Mouse (Mus musculus) T-helper 17 cell (primary cell): Measurements from ENCODE around the gene Tprgl.

Source experiments
- in situ Hi-C, 2 experiments: fragments of 300-600 bp; cut with MboI, MseI; formaldehyde crosslinking; loops; 1 replicate in 1 of 2; 2 replicates in 1 of 2; pipeline ENCODE4 v1.15.1; 2025; ENCODE audit warnings: high pct_unique_total_duplicates in 2 of 2

Tprgl gene

DNA sequence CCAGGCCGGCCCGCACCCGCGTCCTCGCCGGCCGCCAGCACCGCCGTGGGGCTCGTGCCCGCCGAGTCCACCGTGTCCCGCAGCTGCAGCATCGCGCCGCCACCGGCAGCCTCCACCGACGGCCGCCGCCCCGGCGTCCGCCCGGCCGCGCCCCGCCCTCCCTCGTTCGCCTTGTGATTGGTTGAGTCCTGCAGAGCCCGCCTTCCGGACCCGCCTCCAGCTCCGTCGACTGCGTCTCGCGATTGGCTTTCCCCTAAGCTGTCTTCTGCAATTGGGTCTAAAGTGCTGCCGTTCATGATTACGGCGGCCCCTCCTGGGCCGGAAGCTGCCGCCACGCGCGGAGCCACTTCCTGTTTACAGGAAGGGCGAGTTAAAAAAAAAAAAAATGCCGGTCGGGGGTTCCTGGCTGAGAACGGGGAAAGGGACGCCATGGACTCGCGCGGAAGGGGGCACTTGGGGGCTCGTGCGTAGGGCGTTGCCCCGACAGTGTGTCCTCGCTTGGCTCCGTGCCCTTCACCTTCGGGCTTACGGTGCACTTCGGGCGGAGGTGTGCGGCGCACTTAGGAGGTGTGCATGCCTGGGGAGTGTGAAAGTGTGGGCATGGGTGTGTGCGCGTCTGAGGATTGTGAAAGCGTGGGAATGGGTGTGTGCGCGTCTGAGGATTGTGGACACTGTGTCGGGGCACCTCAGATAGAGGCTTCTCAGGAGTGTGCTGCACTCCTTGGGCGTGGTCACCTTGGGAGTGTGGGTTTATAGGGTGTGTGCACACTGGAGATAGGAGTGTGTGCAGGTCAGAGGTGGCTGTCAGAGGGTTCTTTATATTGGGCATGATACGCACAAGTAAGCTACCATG, at the start of gene Tprgl:
TSS of gene Tprgl (minus strand) at position 129 of the 853 bp plus-strand sequence.
- in situ Hi-C loops = no loop called here

DNA sequence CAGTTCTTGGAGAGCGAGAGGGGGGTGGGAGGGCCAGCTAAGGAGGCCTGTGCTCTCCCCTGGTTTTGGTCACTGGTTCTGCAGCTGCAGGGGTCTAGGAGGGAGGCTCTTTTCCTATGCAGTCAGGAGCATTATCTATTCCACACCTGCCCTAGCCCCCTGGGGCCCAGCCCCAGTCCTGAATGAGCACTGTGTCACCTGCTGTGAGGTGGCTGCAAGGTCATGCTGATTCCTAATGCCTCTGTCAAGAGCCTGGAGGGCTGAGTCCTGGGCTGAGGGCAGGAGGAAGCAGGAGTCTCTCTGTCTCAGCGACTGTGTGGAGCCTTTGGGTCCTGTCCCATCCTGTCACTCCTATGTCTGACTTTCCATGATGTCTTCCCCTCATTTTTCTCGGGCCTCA, 49.4 kb upstream of the Tprgl start:
- in situ Hi-C loops = loop anchor here (5.0 kb wide), 3 partner anchors 43 to 158 kb away; no protein-coding TSS in a partner anchor

DNA sequence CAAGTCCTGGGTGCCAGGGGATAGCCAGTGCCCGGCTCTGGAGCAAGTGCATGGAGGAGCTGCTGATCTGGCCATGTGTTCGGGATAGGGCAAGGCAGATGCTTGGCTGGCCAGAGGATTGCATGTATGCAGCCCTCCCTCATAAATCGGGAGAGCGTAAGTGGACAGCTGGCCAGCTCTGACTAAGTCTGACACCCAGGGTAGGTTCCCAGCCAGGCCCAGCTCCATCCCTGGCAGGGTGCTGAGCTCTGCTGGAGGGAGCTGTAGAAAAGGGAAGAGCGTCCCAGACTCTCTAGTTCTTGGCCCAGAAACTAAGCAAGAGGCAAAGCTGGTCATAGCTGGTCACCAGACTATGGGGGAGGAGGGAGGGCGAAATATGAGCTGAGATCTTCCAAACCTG, 48.6 kb upstream of the Tprgl start:
- in situ Hi-C loops = loop anchor here (5.0 kb wide), 3 partner anchors 42 to 157 kb away; no protein-coding TSS in a partner anchor

DNA sequence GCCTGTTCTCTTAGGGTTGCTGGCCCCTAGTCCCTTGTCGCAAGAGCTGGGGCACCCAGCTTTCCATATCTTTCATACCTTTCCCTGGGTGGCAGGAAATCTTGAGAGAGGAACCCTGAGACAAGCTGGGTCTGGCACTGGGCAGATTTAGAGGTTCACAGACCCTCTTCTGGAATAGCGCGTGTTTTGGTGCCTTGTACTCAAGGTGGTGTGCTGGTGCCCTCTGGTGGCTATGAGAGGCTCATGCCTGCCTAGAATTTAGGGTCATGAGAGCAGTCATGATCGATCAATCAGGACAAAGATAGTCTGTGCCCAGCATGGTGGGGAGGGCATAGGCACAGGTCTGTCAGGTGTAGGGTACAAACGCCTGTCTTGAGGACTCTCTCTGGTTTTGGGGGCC, 46.8 kb upstream of the Tprgl start:
- in situ Hi-C loops = loop anchor here (5.0 kb wide), 3 partner anchors 40 to 155 kb away; no protein-coding TSS in a partner anchor

DNA sequence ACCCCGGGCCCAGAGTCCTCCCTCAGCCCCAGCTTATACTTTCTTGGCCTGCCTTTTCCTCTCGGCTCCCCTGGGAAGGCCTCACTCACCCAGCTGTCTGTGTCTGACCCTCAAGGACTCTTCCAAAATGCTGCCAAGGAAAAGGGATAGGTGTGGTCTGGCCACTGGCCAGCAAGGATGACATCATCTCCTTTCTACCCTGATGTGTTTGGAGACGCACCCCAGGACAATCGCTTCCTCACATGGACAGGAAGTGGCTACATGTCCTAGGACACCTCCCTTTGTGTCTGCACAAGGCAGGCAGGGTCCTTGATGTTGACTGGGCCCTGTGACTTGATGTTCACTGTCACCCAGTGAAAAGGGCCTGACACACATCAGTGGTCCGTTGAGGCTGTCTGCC, 44.9 kb upstream of the Tprgl start:
- in situ Hi-C loops = loop anchor here (5.0 kb wide), 3 partner anchors 38 to 153 kb away; no protein-coding TSS in a partner anchor

DNA sequence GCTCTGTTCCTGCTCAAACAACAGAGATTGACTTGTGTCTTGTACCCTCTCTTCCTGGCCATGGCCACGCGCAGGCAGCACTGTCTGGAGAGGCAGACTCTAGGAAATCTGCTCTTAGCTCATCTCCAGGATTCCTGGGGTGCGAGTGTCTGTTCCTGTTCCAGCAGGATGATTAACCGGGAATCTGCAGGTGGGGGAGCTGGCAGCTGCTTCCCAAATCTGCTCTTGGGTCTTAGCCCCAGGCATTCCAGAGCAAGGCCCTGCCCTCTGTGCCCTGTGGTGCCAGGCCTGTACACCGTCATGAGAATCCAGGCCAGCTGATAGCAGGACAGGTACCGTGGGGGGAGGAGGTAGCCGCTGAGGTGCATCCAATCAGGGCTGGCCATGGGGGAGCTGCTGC, 44.1 kb upstream of the Tprgl start:
- in situ Hi-C loops = no loop called here

DNA sequence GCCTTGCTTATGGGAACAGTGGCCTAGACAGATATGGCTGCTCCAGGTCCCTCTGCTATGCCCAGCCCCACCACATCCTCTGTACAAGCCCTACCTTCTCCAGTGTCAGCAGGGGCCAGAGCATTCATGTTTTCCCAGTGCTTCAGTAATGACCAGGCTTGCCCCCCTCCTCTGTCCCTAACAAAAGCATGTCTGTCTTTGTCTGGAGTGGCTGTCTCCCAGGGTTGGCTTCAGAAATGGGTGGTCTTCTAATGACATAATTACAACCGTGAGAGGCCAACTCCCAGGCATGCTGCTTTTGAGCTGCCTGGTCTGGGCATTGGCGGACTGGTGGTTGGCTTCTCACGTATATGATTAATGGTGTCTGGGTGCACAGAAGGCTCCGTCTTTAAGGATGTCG, 41.0 kb upstream of the Tprgl start:
- in situ Hi-C loops = no loop called here

DNA sequence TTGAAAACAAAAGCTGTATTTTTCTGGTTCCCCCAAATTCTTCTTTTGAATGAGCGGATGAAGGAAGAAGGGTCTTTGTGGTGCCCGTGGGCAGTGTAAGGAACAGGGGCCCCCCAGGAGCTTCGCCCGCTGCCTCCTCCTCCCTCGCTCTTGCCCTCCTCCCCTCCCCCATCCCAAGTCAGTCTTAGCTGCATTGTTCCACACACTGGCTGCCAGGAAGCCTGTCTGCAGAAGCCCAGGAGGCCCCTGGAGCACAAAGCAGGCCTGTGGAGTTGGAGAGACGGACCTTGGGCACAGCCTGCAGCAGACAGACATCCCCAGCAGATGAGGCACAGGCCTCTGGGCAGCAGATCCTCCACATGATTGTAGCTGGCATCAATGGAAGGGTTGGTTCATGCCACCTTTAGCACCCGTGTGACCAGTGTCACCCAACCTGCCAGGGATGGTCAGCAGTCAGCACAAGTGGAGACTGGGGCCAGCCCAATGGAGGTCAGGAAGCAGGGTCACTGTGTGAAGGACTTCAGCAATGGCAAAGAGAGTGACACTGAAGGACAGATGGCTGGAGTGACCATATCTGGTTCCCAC, 38.0 kb upstream of the Tprgl start:
- in situ Hi-C loops = loop anchor here in 1 of 2 experiments (10.0 kb wide), 1 partner anchor 774 kb away; no protein-coding TSS in a partner anchor

DNA sequence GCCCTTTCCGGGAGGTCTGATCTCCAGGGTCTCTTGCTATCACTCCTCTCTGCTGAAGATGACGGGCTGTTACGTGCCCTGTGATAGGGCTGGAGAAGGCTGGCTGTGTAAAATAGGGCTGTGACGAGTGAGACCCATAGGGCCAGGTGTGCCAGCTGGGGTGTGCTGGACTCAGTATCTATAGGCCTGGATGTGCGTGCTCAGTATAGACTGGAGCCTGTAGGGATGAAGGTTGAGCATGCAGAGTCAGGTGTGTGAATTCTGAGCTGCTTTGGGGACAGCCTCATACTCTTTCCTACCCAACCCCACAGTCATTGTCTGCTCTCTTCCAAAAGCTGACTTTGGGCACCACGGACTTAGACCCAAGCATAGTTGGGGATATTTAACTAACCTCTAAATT, 37.5 kb upstream of the Tprgl start:
- in situ Hi-C loops = loop anchor here in 1 of 2 experiments (10.0 kb wide), 1 partner anchor 773 kb away; no protein-coding TSS in a partner anchor

DNA sequence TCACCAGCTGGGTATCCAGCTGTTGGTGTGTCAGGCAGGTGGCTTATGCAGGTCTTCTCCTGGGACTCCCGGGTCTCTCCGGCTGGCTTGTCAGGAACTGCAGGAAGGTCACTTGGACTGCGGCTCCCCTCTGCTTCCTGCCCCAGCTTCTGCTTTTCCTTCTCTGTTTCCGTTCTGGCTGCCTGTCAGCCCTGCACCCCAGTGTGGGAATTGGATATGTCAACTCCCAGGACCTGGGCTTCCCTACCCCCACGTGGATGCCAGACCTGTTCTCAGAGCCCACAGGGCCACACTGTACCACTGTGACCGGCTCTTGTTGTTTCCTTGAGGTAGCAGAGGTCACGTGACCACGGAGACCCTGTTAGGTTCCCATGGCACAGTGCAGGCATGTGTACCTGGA, 28.5 kb upstream of the Tprgl start:
- in situ Hi-C loops = no loop called here

DNA sequence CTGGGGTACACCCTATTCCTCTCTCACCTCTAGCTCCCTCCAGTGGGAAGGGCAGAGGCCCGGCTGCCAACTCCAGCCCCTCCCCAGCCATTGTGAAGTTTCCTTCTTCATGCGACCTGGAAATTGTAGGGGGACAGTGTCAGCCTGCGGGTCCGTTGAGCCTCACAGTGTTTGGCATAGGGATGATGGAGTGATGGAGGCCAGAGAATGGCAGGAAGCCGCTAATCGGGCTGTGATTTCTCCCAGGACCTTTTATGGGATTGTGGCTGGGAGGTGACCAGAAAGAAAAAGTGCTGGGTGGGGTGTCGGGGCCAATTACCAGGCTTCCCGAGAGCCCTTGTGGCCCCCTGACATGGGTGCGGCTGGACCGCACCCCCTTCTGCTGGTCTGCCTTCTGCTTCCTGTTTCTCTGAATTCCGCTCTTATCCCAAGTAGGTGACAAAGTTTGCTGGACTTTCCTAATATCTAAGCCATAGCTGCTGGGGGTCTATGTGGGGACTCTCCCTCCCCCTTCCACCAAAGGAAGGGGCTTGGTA, 25.6 kb upstream of the Tprgl start:
- in situ Hi-C loops = no loop called here

DNA sequence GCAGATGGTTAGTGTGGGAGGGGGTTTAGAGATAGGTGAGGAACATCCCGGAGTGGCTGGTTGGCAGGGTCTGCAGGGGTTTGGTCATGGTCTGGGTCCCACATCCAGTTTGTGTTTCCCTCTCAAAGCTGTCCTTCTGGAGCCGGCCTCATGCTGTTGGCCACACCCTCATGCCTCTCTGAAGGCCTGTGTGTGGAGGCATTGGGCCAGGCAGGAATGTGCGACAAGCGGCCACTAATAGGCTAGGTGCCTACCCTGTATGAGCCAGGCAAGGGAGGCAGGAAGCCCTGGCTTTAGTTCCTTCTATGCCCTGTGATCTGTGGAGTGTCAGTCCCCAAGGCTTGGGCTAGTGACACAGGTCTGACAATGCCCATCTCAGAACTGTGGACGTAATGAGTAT, 24.5 kb upstream of the Tprgl start:
- in situ Hi-C loops = no loop called here

DNA sequence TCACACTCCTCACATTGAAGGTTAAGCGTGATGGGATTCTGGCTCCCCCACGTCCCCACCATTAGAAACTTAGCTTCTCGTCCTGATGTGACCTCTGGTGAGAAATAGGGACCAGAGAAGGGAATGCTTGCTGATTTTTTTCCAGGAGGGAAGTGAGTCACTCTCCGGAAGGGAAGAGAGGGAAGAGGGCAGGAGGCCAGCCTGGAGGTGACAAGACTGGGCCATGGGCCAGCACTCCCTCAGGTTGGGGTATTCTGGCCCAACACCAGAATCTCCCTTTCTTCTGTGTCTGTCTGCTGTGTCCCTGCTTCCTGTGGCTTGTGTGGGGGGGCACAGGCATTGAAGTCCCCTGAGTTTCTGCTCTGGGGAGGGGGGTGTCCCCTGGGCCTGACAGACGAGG, 23.1 kb upstream of the Tprgl start:
- in situ Hi-C loops = no loop called here

DNA sequence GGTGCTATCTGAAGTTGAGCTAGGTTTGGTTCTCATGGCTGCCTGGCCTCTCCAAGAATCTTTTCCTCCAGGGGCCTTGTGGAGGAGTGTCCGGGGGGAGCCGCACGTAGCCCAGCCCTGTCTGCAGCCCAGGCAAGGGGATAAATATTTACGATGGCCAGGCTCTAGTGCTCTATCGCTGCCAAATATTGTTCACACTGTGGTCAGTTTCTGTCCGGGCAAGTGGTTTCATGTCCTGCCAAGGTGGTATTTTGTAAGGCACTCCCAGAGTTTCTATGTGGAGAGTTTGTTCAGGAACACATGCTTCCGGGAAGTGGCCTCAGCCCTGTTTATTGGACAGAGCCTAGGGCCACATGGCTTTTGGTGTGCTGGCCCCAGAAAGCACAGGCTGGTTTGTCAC, 20.5 kb upstream of the Tprgl start:
- in situ Hi-C loops = no loop called here

DNA sequence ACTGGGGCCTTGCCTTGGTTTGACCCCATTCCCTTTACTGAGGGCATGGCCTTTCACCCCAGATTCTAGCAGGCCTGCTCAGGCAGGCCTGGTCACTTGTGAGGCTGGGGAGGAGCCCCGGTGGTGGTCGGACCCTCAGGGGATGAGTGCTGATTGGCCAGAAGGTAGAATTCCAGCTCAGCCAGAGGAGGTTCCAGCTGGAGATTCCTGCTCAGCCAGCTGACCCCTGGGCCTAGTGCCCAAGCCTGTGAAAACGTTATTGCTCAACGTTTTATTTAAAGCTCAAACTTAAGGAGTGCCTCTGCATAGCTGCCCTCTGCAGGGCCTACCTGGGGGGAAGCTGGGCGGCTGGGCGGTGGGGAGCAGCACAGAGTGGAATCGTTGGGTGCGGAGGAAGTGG, 16.8 kb upstream of the Tprgl start:
- in situ Hi-C loops = loop anchor here in 1 of 2 experiments (10.0 kb wide), 1 partner anchor 1672 kb away; no protein-coding TSS in a partner anchor

DNA sequence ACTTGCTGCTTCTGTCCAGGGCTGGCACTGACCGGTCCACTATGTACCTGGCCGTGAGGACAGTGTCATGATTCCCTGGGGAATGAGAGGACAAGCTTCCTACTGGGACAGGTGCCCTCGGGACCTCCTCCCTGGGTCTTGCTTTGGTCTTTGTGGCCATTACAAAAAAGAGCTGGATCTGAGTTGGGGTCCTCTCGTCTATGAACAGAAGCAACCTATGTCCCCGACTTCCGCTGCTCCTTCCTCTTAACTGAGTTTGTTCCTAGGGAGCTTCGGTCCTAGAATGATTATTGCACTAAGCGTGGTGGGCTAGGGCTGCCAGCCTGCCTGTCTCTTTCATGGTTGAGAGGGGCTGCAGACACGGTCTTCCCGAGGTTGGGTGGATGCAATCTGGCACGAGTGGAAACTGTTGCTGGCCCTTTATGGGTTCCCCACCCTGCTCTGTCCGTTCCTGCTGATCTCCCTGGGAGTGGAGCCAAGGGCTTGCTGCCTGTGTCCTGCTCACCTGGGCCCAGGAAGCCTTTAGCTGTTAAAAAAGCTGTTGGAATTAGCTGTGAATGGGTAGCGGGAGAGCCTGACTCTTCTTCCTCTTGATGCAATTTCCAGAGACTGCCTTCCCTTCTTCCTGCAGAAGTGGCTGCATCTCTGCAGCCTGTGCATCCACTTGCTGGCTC, 11.6 kb upstream of the Tprgl start:
- in situ Hi-C loops = loop anchor here in 1 of 2 experiments (10.0 kb wide), 1 partner anchor 1667 kb away; no protein-coding TSS in a partner anchor

DNA sequence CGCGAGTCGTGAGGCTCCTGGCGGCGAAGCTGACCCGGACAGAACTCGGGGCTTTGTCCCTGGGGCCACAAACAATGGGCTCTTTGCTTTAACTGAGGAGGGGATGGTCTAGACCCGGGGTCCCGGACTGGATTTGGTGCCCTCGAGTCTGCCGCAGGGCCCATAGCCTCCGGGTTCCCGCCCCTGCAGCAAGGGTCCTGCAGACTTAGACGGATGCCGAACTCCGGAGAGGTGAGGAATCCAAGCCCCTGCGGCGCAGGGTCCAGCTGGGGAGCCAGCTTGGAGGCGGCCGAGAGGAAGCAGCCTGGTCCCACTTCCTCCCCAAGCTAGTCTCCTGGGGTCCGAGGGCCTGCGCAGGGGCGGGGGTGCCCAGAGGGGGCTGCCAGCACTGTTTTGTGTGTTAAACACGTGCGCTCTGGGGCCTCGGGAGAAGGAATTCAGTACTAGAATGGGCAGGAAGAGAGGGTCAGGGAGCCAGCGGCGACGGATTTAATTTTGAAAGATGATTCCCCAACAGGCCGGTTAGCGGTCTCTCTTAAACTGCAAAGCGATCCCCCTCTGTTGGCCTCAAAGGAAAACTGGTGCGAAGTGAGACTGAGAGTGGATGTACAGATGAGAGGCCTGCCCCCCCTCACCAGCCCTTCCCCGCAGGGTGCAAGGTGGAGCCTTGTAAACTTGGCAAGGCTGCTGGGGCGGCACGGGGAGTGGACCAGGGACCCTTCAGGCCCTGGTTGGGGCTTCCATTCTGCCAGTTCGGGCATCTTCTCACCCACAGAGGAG, 10.9 kb upstream of the Tprgl start:
- in situ Hi-C loops = loop anchor here in 1 of 2 experiments (10.0 kb wide), 1 partner anchor 1667 kb away; no protein-coding TSS in a partner anchor

DNA sequence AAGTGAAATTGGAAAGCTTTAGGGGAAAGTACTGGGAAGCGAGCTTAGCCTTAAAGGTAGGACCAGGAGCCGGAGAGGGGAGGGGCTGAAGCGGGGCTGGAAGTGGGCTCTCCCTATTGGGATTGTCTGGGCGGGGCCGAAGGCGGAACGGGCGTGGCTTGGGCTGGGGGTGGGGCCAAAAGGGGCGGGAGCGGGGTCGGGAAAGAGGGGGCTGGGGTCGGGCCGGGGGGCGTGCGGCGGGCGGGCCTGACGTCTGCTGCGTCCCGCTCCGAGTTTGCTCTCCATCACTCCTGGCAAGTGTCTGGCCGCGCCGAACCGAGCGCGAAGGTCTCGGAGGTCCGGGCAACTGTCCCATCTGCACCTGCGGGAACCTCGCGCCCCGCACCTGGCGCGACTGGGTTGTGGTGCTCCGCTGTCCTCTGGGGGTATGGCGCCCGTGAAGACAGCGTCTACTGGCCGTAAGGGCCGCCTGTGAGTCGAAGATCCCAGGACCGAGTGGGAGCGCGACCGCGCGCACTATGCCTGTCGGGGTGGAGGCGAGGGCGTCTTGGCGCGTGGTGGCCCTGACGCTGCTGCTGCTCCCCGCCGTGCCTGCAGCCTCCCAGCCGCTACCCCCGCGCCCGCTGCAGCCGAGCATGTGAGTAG, 10.2 kb upstream of the Tprgl start, which contains the start of gene Megf6:
TSS of gene Megf6 (plus strand) at position 225 of the 645 bp plus-strand sequence.
- in situ Hi-C loops = loop anchor here in 1 of 2 experiments (10.0 kb wide), 1 partner anchor 1666 kb away; no protein-coding TSS in a partner anchor

DNA sequence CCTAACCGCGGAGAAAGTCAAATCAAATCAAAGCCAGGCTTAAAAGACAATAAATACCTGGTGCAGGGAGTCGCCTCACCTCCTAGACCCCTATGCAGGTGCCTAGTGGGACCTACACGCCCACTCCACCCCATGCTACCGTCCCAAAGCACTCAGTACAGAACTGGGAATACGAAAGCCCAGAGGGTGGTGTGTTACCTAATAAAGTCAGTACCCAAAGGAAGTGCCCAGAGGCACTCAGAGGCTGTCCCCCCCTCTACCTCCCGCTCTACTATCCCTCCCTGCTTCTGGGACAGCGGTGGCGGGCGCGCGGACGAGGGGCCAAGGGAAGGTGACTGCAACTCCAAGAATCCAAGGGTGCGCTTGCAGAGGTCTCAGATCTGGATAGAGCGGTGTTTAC, 9.6 kb upstream of the Tprgl start:
- in situ Hi-C loops = loop anchor here in 1 of 2 experiments (10.0 kb wide), 1 partner anchor 1665 kb away; no protein-coding TSS in a partner anchor

DNA sequence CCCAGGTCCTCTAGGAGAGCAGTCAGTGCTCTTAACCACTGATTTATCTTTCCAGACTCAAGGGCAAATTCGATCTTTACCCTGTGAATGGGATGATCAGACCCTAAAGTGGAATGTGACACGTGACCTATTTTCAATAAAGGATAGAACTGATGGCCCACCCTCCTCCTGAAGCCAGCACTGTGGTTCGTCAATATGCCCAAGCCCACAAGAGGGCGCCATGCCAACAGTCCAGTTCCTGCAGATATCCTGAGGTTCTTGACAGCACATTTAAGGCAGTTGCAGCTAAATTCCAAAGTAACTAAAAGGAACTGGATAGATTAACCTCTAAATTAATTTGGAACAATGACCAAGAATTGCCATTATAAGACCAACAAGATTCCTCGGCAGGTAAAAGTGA, 6.6 kb upstream of the Tprgl start:
- in situ Hi-C loops = loop anchor here in 1 of 2 experiments (5.0 kb wide), 1 partner anchor 40 kb away; no protein-coding TSS in a partner anchor
